Mouse (Mus musculus): ENCODE results near the gene Washc4.

- no peak for TF ChIP-seq CTCF (IDR thresholded peaks at IDR 0.05; ENCODE audit: insufficient read depth, low read length)
- TF ChIP-seq POLR2A (IDR thresholded peaks at IDR 0.05; ENCODE audit: borderline replicate concordance, extremely low read depth, low read depth, low read length): no peak
These were observed 46.2 kb upstream of the Washc4 start for GRCm38 (mm10) chr10:83497321-83497720.

All from lung, adult 2 months (tissue).